Mouse (Mus musculus) spleen, adult 2 months (tissue): ENCODE data around the gene Zbtb12.

Experiments used
- CTCF ChIP-seq: fragments of 200-500 bp; IDR thresholded peaks from 2 replicates; pipeline ENCODE4 v1.5.1; 2011; ENCODE audit warnings: mild to moderate bottlenecking, inconsistent platforms; ENCODE audit not compliant: insufficient read depth, insufficient read length, insufficient replicate concordance; ENCODE audit errors: extremely low read depth
- POLR2A ChIP-seq: fragments of 200-500 bp; IDR thresholded peaks from 2 replicates; pipeline ENCODE4 v1.6.1; 2011; ENCODE audit warnings: low read depth, low read length, inconsistent platforms

DNA sequence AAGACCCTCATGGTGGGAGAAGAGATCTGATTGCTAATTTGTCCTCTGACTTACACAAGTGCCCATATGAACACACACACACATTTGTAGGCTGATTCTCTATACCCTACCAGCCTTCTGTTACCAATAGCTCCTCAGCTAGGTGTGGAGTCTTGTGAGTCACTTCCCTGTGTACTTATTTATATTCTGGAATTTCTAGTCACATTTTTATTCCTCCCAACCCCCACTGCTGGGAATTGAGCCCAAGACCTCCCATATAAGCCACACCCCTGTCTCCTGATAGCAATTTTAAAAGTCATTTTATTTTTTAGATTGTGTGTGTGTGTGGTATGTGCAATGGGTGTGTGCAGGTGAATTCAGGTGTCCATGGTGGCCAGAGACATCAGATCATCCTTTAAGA is 65.1 kb downstream of the Zbtb12 start:
- TF ChIP-seq CTCF: no peak
- no peak for TF ChIP-seq POLR2A
